Mouse (Mus musculus) embryonic facial prominence, embryonic 12.5 days (tissue): Measurements from ENCODE around the gene Vps35l. TPM values are rescaled to one million over a fixed set of nuclear protein-coding genes. Genes with fewer than 3 reads are reported as not detected.

Experiments
- ATAC-seq: fragments of 200-750 bp; cut with Nextera tagmentation; 2 replicates; pipeline ENCODE4 v1.8.0; 2017; ENCODE audit not compliant: insufficient number of reproducible peaks, insufficient read depth, low FRiP score, low TSS enrichment
- H3K27ac ChIP-seq: fragments of 300-500 bp; sonication (generic); 2 replicates; pipeline ENCODE4 v1.5.1; 2016; ENCODE audit warnings: mild to moderate bottlenecking
- H3K27me3 ChIP-seq: fragments of 300-500 bp; sonication (generic); 2 replicates; pipeline ENCODE4 v1.6.1; 2016; ENCODE audit warnings: mild to moderate bottlenecking, moderate library complexity
- H3K36me3 ChIP-seq: fragments of 300-500 bp; sonication (generic); 2 replicates; pipeline ENCODE4 v1.6.1; 2016; ENCODE audit warnings: mild to moderate bottlenecking
- H3K4me1 ChIP-seq: fragments of 300-500 bp; sonication (generic); 2 replicates; pipeline ENCODE4 v1.6.1; 2016
- H3K4me2 ChIP-seq: fragments of 300-500 bp; sonication (generic); replicated peaks from 2 replicates; pipeline ENCODE4 v1.6.1; 2016; ENCODE audit warnings: mild to moderate bottlenecking, moderate library complexity
- H3K4me3 ChIP-seq: fragments of 300-500 bp; sonication (generic); 2 replicates; pipeline ENCODE4 v1.5.1; 2016; ENCODE audit warnings: mild to moderate bottlenecking
- H3K9ac ChIP-seq: fragments of 300-500 bp; sonication (generic); 2 replicates; pipeline ENCODE4 v1.6.1; 2016; ENCODE audit warnings: mild to moderate bottlenecking, moderate library complexity
- H3K9me3 ChIP-seq: fragments of 300-500 bp; sonication (generic); 2 replicates; pipeline ENCODE4 v1.6.1; 2016; ENCODE audit warnings: mild to moderate bottlenecking, moderate library complexity
- WGBS: fragments of 180-500 bp; shearing (Covaris S2); methylation state at CpG from one replicate; pipeline ENCODE4 v1.1.7; 2016; 5-methylcytosine and 5-hydroxymethylcytosine counted together
- polyA plus RNA-seq: library from polyadenylated mRNA; unstranded; fragments of >200 nt; fragmentation: Nextera tagmentation; extraction: Ambion mirVana; gene quantifications from 2 replicates; pipeline ENCODE4 v1.2.1, GENCODE M21; 2016

Gene Vps35l
- polyA plus RNA-seq, 1 experiment from 2014 or later = 81.1 TPM

DNA sequence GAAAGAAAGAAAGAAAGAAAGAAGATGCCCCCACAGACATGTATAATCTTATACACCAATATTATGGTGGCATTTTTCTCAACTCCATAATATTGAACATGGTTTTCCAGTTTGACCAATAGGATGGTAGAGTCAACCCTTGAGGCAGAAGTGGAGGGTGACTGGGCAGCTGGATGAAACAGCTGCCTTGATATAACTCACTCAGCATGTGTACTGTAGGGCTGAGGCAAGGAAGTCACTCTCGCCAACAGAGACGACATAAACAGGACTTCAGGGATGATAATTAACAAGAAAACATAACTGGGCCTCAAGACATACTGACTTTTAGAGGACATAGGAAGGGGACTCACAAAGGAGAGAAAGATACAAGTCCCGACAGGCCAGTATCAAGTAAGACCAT lies 114.6 kb downstream of the Vps35l start:
- peak overlapping the region; percentile 64 for H3K4me2 ChIP-seq
- ATAC-seq = no peak
- peaks cover 12% of the 10 kb centered on the region; the same call in 1 of the 2 replicates for H3K4me1 ChIP-seq
- H3K27ac ChIP-seq = no peak overlapping the region
- H3K9ac ChIP-seq = peak overlapping the region; percentile 67
- H3K4me3 ChIP-seq = peak overlapping the region; percentile 83
- WGBS = 18% methylated on average over 3 of the region's 3 CpGs
- peaks cover 36% of the 10 kb centered on the region for H3K36me3 ChIP-seq
- H3K27me3 ChIP-seq = no peaks in the 10 kb centered on the region
- H3K9me3 ChIP-seq = no peaks in the 10 kb centered on the region

DNA sequence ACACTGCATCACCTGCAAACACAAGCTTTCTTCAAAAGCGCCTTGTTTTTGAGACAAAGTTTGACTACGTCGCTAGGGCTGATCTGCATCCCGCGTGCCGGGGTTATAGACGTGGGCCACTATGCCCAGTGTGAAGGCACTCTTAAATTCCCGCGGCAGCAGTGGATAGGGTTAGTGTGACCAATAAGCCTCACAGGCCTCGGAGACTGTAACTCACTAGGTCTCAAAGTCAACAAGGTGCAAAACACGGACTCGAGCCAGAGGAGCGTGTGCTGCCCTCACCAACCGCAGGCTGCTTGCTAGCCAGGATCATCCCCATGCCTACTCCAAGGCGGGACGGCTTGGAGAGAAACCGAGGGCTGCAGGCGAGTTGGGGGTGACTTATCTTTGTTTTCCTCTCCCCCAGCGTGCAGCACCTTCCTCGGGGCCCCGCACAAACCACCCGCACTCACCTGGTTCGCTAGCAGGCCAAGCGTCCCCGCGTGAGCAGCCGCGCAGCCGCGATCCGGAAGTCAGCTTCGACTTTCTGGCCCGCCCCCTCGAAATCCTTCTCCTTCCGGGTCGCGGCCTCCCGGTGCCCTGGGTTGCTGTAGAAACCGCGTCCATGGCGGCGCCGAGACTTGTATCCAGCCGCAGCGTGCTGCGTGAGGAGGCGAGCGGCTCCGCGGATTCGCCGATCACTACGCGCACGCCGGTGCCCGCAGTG lies 115.3 kb downstream of the Vps35l start, which contains the start of gene Iqck:
Gene Iqck (plus strand): TSS at position 582 of the 706 bp plus-strand sequence.
- Histone ChIP-seq H3K4me1 (peaks cover 12% of the 10 kb centered on the region; the same call in 1 of the 2 replicates), H3K36me3 (peaks cover 29% of the 10 kb centered on the region), H3K4me2 (peak within 1 kb of the TSS; percentile 64), H3K9me3 (no peaks in the 10 kb centered on the region), H3K9ac (peak within 1 kb of the TSS; percentile 67), H3K4me3 (peak within 1 kb of the TSS; percentile 83), H3K27me3 (no peaks in the 10 kb centered on the region), H3K27ac (peak within 1 kb of the TSS; percentile 68; the same call in 1 of the 2 replicates)
- WGBS = under 1% methylated on average over 57 of the region's 57 CpGs
- ATAC-seq = peak; percentile 94

DNA sequence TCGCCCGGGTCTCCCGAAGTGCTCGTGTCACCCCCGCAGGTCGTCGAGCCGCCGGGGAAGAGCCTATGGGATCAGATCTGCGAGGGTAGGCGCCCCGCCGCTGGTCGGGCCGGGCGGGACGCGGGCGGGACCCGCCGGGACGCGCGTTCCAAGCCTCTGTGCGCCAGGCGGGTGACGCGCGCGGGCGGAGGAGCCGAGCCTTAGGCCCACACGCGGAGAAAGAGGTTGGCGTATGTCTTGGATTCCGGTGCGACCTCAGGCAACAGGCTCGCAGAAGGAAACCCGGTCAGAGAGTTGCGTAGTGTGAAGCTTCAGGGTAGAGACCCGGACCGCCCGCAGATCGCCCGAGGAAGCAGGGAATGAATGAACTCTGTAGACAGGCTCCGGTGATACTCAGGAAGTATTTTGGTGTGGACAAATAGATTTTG lies 115.9 kb downstream of the Vps35l start, which contains the start of gene Knop1:
Gene Knop1 (minus strand): TSS at position 378 of the 428 bp plus-strand sequence.
- ATAC-seq = peak; percentile 58
- Histone ChIP-seq H3K4me1 (peaks cover 12% of the 10 kb centered on the region; the same call in 1 of the 2 replicates), H3K9ac (peak within 1 kb of the TSS; percentile 67), H3K4me3 (peak within 1 kb of the TSS; percentile 83), H3K9me3 (no peaks in the 10 kb centered on the region), H3K27ac (peak within 1 kb of the TSS; percentile 68; the same call in 1 of the 2 replicates), H3K36me3 (peaks cover 23% of the 10 kb centered on the region), H3K4me2 (peak within 1 kb of the TSS; percentile 64), H3K27me3 (no peaks in the 10 kb centered on the region)
- WGBS = under 1% methylated on average over 46 of the region's 46 CpGs

GRCm38 (mm10) chr7:118858640-118859039 lies 118.6 kb downstream of the Vps35l start:
- no peak overlapping the region for H3K27ac ChIP-seq
- no peak overlapping the region for H3K9ac ChIP-seq
- no peaks in the 10 kb centered on the region for H3K36me3 ChIP-seq
- H3K4me3 ChIP-seq = no peak overlapping the region
- WGBS = 91% methylated on average over 1 of the region's 1 CpGs
- peaks cover 12% of the 10 kb centered on the region; the same call in 1 of the 2 replicates for H3K4me1 ChIP-seq
- ATAC-seq = no peak
- no peaks in the 10 kb centered on the region for H3K27me3 ChIP-seq
- no peaks in the 10 kb centered on the region for H3K9me3 ChIP-seq
- H3K4me2 ChIP-seq = no peak overlapping the region

- no peaks in the 10 kb centered on the region for H3K36me3 ChIP-seq
- H3K4me3 ChIP-seq = no peak overlapping the region
- no peak overlapping the region for H3K27ac ChIP-seq
- 63% methylated on average over 2 of the region's 2 CpGs for WGBS
- H3K27me3 ChIP-seq = no peaks in the 10 kb centered on the region
- H3K9ac ChIP-seq = no peak overlapping the region
- no peaks in the 10 kb centered on the region for H3K4me1 ChIP-seq
- H3K4me2 ChIP-seq = no peak overlapping the region
- ATAC-seq = no peak
- no peaks in the 10 kb centered on the region for H3K9me3 ChIP-seq
These were observed 125.3 kb downstream of the Vps35l start for GRCm38 (mm10) chr7:118865362-118865761.

DNA sequence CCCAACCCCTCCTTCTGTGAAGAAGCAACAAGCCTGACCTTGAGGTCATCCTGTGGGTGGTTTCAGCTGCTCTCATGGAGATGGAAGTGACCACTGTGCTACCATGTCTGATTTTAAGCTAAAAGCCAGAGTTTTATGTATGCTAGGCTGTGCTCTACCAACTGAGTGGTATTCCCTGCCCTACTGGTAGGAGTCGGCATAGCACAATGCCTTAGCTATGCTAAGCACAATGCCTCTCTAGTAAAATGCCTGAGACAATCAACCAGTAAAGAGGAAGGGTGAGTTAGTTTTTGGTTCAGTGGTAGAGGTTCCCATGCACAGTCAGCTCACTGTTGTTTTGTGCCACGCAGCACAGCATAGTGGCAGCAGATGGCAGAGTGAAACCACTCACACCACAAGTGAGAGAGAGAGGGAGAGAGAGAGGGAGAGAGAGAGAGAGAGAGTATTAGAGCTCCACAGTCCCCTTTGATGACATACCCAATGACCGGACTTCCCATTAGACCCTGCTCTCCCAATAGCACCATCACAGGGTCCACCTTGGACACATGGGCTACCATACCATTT lies 139.5 kb downstream of the Vps35l start:
- H3K27me3 ChIP-seq = no peaks in the 10 kb centered on the region
- no peaks in the 10 kb centered on the region for H3K4me1 ChIP-seq
- no peak overlapping the region for H3K4me2 ChIP-seq
- no peaks in the 10 kb centered on the region for H3K9me3 ChIP-seq
- no peak overlapping the region for H3K4me3 ChIP-seq
- H3K9ac ChIP-seq = no peak overlapping the region
- WGBS = 78% methylated on average over 3 of the region's 3 CpGs
- ATAC-seq = no peak
- no peak overlapping the region for H3K27ac ChIP-seq
- H3K36me3 ChIP-seq = no peaks in the 10 kb centered on the region

- Histone ChIP-seq H3K9me3 (no peaks in the 10 kb centered on the region), H3K4me1 (peaks cover 8% of the 10 kb centered on the region; the same call in 1 of the 2 replicates), H3K9ac (no peak overlapping the region), H3K4me2 (no peak overlapping the region), H3K36me3 (no peaks in the 10 kb centered on the region), H3K27me3 (no peaks in the 10 kb centered on the region), H3K27ac (no peak overlapping the region), H3K4me3 (no peak overlapping the region)
- no peak for ATAC-seq
- WGBS = 70% methylated on average over 4 of the region's 4 CpGs
These were observed 143.9 kb downstream of the Vps35l start for GRCm38 (mm10) chr7:118883957-118884356.

GRCm38 (mm10) chr7:118884969-118885368 lies 144.9 kb downstream of the Vps35l start:
- Histone ChIP-seq H3K9ac (no peak overlapping the region), H3K9me3 (no peaks in the 10 kb centered on the region), H3K4me1 (peaks cover 11% of the 10 kb centered on the region; the same call in 1 of the 2 replicates), H3K4me3 (no peak overlapping the region), H3K4me2 (no peak overlapping the region), H3K27ac (no peak overlapping the region), H3K36me3 (no peaks in the 10 kb centered on the region), H3K27me3 (no peaks in the 10 kb centered on the region)
- 82% methylated on average over 4 of the region's 4 CpGs for WGBS
- ATAC-seq = no peak

GRCm38 (mm10) chr7:118887303-118888055 lies 147.5 kb downstream of the Vps35l start:
- Histone ChIP-seq H3K4me2 (no peak overlapping the region), H3K27ac (no peak overlapping the region), H3K4me3 (no peak overlapping the region), H3K9ac (no peak overlapping the region), H3K36me3 (no peaks in the 10 kb centered on the region), H3K27me3 (no peaks in the 10 kb centered on the region), H3K4me1 (peaks cover 11% of the 10 kb centered on the region; the same call in 1 of the 2 replicates), H3K9me3 (no peaks in the 10 kb centered on the region)
- no peak for ATAC-seq
- WGBS = 23% methylated on average over 6 of the region's 6 CpGs

GRCm38 (mm10) chr7:118889046-118889680 lies 149.1 kb downstream of the Vps35l start:
- H3K9ac ChIP-seq = no peak overlapping the region
- WGBS = 10% methylated on average over 3 of the region's 3 CpGs
- no peaks in the 10 kb centered on the region for H3K27me3 ChIP-seq
- no peak for ATAC-seq
- no peaks in the 10 kb centered on the region for H3K36me3 ChIP-seq
- no peak overlapping the region for H3K27ac ChIP-seq
- peaks cover 11% of the 10 kb centered on the region; the same call in 1 of the 2 replicates for H3K4me1 ChIP-seq
- no peaks in the 10 kb centered on the region for H3K9me3 ChIP-seq
- H3K4me3 ChIP-seq = no peak overlapping the region
- no peak overlapping the region for H3K4me2 ChIP-seq
